Mouse (Mus musculus) mouse trophoblast stem cell (cell line): Measurements from ENCODE around the gene Gtf2a1.
"Not testable (repeated sequence)": the region's sequence is repeated elsewhere in the genome, so short reads cannot be mapped to it uniquely, and the experiment has no call there.

Source experiments
- in situ Hi-C, 2 experiments: fragments of 300-500 bp; cut with MseI, MboI; formaldehyde crosslinking; loops; 2 replicates in 1 of 2; 3 replicates in 1 of 2; pipeline ENCODE4 v1.15.1; 2025

Gene Gtf2a1

DNA sequence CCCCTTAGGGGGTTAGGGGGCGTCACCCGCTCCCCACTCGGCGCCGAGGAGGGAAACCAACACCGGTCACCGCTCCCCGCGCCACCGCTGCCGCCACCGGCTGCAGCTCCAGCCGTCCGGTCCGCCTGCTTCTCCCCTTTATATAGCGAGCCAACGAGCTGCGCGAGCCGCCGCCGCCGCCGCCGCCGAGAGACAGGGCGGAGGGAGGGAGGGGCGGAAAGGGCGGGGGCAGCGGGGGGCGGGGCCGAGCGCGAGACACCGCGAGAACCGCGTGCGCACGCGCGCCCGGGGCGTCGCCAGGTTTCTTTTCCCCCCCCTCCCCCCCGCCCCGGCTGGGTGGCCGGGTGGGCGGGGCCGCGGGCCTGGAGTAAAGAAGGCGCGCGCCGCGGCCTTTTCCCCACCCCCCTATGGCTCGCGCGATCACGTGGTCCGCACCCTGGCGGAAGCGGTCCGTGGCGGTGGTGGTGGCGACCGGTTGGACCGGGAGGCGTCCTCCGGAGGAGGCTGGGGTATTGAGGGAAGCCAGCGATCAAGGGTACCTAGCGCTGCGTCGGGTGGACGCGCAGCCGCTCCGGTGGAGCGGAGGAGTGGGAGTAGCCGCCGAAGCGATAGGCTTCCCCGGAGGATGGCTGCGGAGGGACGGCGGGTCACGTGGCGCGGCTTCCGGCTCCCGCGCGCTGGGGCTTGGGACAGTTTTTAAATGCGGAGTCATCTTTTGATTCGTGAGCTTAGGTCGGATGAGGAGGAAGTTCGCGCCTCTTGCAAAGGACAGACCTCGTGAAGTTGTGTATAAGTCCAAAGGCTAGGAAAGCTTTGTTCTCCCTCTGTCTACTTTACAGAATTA, at the start of gene Gtf2a1:
Gene Gtf2a1 (minus strand): TSS at position 641 of the 844 bp plus-strand sequence.
- in situ Hi-C loops, result no loop called here

DNA sequence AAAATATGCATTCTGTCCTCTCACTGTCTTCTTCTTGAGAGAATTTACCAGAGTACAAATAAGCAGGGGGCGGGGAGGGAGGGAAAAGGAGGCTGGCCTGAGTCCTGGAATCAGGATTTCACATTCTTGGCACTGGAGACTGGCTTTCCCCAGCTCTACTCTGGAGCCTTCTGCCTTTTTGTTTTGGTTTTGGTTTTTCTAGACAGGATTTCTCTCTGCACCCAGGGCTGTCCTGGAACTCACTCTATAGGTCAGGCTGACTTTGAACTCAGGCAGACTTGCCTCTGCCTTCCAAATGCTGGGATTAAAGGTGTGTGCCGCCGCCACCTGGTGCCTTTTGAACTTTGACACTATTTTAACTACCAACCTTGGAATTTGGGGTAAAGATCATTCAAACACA, 48.1 kb upstream of the Gtf2a1 start:
- in situ Hi-C loops, result no loop called here

DNA sequence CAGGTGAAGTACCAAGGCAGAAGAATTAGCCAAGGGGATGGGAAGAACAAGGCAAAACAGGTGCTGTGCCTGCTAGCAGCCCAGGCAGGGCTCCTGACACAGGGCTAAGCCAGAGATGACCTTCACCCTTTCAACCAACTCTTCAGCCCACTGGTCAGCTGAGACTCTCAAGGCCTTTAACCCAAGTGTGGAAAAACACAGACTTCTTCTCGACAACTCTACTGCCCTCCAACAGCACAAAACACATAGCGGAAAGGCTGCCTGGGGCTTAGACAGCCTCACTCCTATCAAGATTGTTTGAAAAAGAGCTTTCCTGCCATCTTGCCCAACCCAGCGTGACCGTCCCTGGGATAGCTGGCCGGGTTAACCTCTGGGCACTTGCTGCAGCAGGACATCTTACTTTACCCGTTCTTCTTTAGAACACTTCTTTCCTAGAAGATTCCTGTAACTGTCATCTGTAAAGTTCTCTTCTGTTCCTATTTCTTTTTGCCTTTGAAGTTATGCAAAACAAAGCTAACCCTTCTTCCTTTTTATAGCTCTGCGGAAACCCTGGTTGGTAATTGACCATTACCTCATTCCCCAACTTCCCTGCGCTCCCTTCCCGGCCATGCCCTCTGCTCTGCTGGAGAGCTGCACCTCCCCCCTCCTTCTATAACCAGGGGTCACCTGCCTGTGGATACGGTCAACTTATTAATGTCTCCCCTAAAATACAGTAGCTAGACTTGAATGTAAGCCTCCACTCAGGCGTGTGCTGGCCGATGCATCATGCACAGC, 47.0 kb upstream of the Gtf2a1 start:
- in situ Hi-C loops, result no loop called here

GRCm38 (mm10) chr12:91626482-91626881, 36.2 kb upstream of the Gtf2a1 start:
- in situ Hi-C loops, result loop anchor here (10.0 kb wide), 1 partner anchor 168 kb away; no protein-coding TSS in a partner anchor

DNA sequence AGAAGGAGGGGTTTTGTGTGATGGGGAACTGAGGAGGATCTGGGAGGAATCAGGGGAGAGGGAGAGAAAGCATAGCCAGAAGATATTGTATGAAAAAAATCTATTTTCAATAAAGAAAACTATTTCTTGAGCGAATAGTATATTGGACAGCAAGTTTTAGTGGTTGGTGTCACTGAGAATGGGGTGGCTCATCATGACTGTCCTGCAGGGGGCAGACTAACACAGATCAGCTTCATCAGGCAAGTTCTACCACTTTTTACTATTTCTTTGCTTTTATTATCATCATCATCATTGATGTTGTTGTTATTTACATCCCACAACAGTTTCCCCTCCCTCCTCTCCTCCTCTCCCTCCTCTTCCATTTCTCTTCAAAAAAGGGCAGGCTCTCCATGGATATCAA, 34.7 kb upstream of the Gtf2a1 start:
- in situ Hi-C loops, result loop anchor here (10.0 kb wide), 1 partner anchor 170 kb away; no protein-coding TSS in a partner anchor

DNA sequence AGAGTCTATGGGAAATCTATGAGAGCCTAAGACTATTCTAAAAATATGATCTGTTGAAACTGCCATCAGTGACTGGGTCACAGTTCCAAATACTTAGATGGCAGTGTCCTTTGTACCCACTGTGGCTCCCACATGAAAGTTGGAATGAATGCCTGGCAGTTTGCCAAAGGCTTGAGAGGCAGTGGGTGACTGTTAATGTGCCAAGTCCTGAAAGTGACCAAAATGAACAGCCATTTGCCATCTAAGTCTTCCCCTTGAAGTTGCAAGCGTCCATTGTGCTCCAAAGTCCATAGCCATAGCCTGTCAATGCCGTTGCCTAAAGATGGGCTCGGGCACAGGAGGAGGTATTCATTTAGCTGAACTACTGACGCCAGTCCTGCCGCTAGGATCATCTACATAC, 19.1 kb upstream of the Gtf2a1 start:
- in situ Hi-C loops, result no loop called here

DNA sequence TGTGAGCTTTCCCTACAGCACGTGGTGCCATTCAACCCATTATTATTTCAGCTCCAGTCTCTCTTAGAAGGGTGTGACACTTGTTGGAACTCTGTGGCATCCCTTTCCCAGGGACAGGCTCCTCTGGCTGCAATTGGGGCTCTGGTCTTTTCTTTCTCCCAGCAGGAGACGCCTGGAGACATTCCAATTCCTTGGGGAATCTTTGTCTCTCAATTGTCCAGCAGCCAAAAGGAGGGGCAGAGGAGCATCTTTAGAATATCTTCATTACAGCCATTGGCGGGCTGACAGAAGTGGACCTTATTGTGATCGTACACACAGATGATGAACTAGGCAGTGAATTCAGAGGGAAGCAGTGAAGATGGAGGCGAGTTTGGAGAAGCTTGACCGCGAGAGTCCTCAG, 17.4 kb upstream of the Gtf2a1 start:
- in situ Hi-C loops, result no loop called here

GRCm38 (mm10) chr12:91606651-91607050, 16.4 kb upstream of the Gtf2a1 start:
- in situ Hi-C loops, result no loop called here

- in situ Hi-C loops, result no loop called here
Measured at GRCm38 (mm10) chr12:91604600-91604999, 14.3 kb upstream of the Gtf2a1 start.

- in situ Hi-C loops, result no loop called here
Measured at GRCm38 (mm10) chr12:91592128-91592527, 1.8 kb upstream of the Gtf2a1 start.

GRCm38 (mm10) chr12:91591191-91591590, 904 bp upstream of the Gtf2a1 start:
- in situ Hi-C loops, result no loop called here

GRCm38 (mm10) chr12:91590716-91591115, 429 bp upstream of the Gtf2a1 start:
- in situ Hi-C loops, result no loop called here

DNA sequence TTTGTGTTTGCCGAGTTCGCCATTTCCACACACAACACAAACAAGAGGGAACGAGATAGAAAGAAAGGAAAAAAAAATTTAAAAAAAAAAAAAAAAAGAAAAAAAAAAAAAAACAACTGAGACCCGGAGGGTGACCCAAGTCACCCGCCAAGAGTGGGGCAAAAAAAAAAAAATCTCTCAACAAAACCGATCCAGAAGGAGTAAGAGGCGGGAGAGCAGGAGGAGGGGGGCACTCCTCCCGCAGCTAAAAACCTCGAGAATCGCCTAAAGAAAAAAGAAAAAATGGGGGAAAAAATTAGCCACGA, 793 bp downstream of the Gtf2a1 start:
- in situ Hi-C loops, result no loop called here

GRCm38 (mm10) chr12:91588670-91589541, 1.4 kb downstream of the Gtf2a1 start:
- in situ Hi-C loops, result no loop called here

DNA sequence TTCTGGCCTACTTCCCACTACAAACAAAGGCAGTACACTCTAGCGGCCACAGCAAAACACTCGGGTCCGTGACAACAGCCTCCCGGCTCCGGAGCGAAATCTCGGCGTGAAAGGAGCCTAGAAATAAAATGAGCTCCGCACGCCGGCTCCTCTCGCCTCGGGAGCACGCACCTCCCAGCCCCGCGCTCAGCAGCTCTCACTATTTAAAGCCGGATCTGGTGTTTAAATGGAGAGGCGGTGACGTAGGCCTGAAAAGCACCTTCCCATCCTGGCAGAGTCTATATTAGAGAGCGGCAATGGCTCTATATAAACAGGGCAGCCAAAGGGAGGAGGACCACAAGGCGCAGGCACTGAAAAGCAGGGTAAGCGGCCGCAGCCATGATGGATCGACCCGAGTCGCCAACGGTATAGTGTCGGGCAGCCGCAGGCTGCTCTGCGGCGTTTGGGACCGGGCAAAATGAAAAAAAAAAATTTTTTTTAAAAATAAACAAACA, 2.1 kb downstream of the Gtf2a1 start:
- in situ Hi-C loops, result no loop called here

GRCm38 (mm10) chr12:91587491-91588033, 2.7 kb downstream of the Gtf2a1 start:
- in situ Hi-C loops, result no loop called here

GRCm38 (mm10) chr12:91587077-91587476, 3.2 kb downstream of the Gtf2a1 start:
- in situ Hi-C loops, result no loop called here

- in situ Hi-C loops, result not testable (repeated sequence)
Measured at GRCm38 (mm10) chr12:91585815-91586214, 4.5 kb downstream of the Gtf2a1 start.

DNA sequence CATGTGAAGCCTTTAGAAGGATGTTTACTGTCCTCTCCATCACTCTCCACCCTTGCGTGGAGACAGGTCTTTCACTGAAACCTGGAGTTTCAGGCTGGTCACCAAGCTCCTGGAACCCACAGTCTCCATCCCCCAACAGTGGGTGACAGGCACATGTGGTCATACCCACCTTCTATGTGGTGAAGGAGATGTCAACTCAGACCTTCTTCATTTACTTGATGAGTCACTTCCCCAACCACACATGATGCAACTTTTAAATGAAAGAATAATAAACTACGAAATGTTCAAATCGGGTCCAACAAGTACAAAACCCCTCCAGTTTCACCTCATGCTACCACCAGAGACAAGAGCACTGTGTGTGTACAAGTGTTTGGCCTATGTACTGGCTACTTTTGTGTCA, 5.1 kb downstream of the Gtf2a1 start:
- in situ Hi-C loops, result no loop called here

- in situ Hi-C loops, result no loop called here
Measured at GRCm38 (mm10) chr12:91583409-91583808, 6.9 kb downstream of the Gtf2a1 start.

DNA sequence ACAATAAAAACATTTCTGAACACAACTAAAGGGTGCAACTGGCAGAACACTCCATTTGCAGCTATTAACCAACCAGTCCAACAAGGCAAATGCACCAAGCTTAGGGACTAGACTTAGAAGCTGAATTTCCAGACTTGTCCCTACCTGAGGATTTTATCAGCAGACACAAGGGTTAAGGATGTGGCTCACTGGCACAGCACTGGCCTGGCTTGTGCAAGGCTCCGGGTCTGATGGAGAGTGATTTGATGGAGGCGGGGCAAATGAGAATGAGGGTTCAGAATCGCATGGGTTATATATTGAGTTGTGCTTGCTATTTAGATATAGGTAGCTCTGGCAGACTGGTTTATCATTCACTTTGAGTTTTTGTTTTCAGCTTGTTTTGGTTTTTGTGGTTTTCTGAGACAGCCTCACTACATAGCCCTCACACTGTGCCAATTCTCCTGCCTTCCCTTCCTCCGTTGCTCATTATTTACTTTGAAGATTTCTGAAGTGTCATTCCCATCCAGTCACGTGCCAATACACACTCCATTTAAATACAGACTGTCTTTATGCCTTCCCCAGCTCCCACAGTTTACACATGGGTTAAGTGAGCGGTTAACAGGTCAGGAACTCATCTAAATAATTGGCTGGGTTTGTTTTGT, 7.8 kb downstream of the Gtf2a1 start:
- in situ Hi-C loops, result no loop called here
